Mouse (Mus musculus): ENCODE results near the gene Usp53.

- TF ChIP-seq CTCF (IDR thresholded peaks at IDR 0.05; ENCODE audit: control insufficient read depth, insufficient read depth, low read length) (no peak), POLR2A (IDR thresholded peaks at IDR 0.05; ENCODE audit: borderline replicate concordance, control insufficient read depth, low read depth, low read length) (no peak)
These were observed 51.8 kb downstream of the Usp53 start for GRCm38 (mm10) chr3:122932466-122932865.

All from bone marrow, adult 2 months (tissue).